Mouse (Mus musculus) left cerebral cortex, adult 2 months (tissue): ENCODE measurements around the gene Utrn. TPM values are rescaled to one million over a fixed set of nuclear protein-coding genes. Genes with fewer than 3 reads are reported as not detected.

Experiments used
- DNase-seq, 2 experiments: peaks; one replicate each; pipeline ENCODE4 v3.0.0; 2021 to 2022; ENCODE audit warnings: low spot score in 2 of 2, mixed read lengths in 1 of 2; ENCODE audit errors: extremely low spot score in 1 of 2
- H3K27ac ChIP-seq: fragments of 200-600 bp; 2 replicates; pipeline ENCODE4 v1.8.1; 2022
- H3K4me3 ChIP-seq: fragments of 200-600 bp; 2 replicates; pipeline ENCODE4 v1.8.1; 2022
- CTCF ChIP-seq: fragments of 200-600 bp; IDR thresholded peaks from 2 replicates; pipeline ENCODE4 v1.8.1; 2022; ENCODE audit warnings: antibody characterized with exemption, mild to moderate bottlenecking, moderate library complexity
- intact Hi-C: fragments of 180-260 bp; cut with DNase I; formaldehyde crosslinking; loops from one replicate; pipeline ENCODE4 v1.15.1; 2025
- long read RNA-seq, 2 experiments: library from polyadenylated mRNA; stranded (forward); transcript quantifications; one replicate each; pipeline ENCODE4 v2.0.0; 2021; ENCODE audit warnings: borderline mapping rate in 2 of 2
- total RNA-seq, 2 experiments: library from RNA; stranded (reverse); gene quantifications; 2 replicates each; pipeline ENCODE4 v1.2.3; 2021

The Utrn gene
- total RNA-seq, result 10 to 100 TPM; 65.4 to 69.3 TPM
- long read RNA-seq, experiment 1, partial matches to known transcripts, result 2 of 5 reads
- long read RNA-seq, experiment 1, other reads (novel, unspliced or antisense), result 1 of 5 reads
- long read RNA-seq, experiment 2, partial matches to known transcripts, result 1 of 11 reads
- long read RNA-seq, experiment 2, other reads (novel, unspliced or antisense), result 6 of 11 reads

- TF ChIP-seq CTCF, result no peak
- DNase-seq, result peak; percentile 59 to 65
- peak within 1 kb of the TSS; percentile 57 for H3K4me3 ChIP-seq
- intact Hi-C loops, result loop anchor here (2.0 to 5.0 kb wide), 4 partner anchors 42 to 177 kb away; no protein-coding TSS in a partner anchor
- H3K27ac ChIP-seq, result peak within 1 kb of the TSS; percentile 78
Measured at GRCm38 (mm10) chr10:12869029-12869671, at the start of gene Utrn. Gene Utrn (minus strand): TSS chr10:12869365.

- intact Hi-C loops, result no loop called here
- Histone ChIP-seq H3K27ac (no peak overlapping the region), H3K4me3 (no peak overlapping the region)
- DNase-seq, result no peak
- TF ChIP-seq CTCF, result no peak
Measured at GRCm38 (mm10) chr10:12917626-12918025, 48.5 kb upstream of the Utrn start.

DNA sequence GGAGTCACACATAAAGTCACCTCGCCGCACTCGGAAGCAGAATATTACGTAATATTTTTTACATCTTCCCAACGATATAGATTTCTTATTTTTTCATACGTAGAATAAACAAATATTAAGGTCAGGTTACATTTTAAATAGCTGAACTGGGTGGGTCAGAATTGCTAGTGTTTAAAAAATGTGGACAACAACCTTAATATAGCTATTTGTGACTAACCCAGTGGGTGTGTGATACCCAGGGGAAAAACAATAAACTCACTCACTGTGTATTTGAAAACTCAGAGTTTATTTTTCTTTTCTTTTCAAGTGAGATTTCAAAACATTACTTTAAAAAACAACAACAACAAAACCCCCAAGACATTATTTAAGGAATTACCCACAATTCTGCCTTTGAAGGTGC, 47.2 kb upstream of the Utrn start:
- H3K4me3 ChIP-seq, result no peak overlapping the region
- DNase-seq, result no peak
- intact Hi-C loops, result no loop called here
- TF ChIP-seq CTCF, result no peak
- H3K27ac ChIP-seq, result peak overlapping the region; percentile 28; the same call in 1 of the 2 replicates

DNA sequence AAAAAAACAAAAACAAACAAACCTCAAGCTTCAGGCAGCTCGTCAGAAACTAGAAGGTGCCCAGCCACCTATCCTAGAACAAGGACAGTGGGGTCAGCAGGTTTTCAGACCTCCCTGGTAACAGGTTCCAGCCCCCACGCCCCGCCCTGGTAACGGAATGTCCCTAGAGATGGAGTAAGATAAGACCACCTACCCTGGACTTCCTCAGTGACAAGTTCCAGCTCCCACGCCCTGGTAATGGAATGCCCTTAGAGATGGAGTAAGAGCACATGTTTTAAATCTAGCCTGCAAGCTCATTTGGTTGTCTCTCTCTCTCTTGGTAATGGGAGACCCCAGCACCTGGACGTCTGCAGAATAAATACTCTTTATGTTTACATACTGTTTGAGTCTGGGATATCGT, 46.7 kb upstream of the Utrn start:
- Histone ChIP-seq H3K4me3 (no peak overlapping the region), H3K27ac (no peak overlapping the region; the same call in 1 of the 2 replicates)
- TF ChIP-seq CTCF, result no peak
- no peak for DNase-seq
- intact Hi-C loops, result no loop called here

- no peak overlapping the region for H3K27ac ChIP-seq
- no peak for DNase-seq
- no peak for TF ChIP-seq CTCF
- intact Hi-C loops, result no loop called here
- no peak overlapping the region for H3K4me3 ChIP-seq
Measured at GRCm38 (mm10) chr10:12914203-12914602, 45.0 kb upstream of the Utrn start.

- intact Hi-C loops, result loop anchor here (2.0 kb wide), 1 partner anchor 43 kb away; the partner anchor contains the start of gene Utrn
- TF ChIP-seq CTCF, result no peak
- peak in 1 of 2 experiments; percentile 20 for DNase-seq
- Histone ChIP-seq H3K4me3 (peak overlapping the region; percentile 9), H3K27ac (peak overlapping the region; percentile 44; the same call in 1 of the 2 replicates)
Measured at GRCm38 (mm10) chr10:12911981-12912530, 42.9 kb upstream of the Utrn start.

DNA sequence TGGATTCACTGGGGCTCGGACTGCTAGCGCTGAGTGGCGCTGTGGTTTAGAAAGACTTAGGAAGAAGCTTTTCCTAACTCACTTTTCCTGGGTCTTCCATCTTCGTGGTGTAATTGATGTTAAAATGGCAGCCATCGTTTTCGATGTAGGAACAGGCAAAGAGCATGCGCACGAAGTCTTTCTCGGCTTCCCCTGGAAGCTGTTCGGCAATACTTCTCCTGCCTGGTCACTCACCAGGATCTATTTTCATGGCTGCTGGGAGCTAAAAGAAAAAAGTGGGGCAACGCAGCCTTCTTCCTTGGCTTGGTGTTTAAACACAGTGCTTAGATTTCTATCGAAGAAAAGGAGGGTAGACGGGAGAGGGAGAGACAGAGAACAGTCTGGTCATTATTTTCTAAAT, 42.3 kb upstream of the Utrn start:
- Histone ChIP-seq H3K27ac (no peak overlapping the region; the same call in 1 of the 2 replicates), H3K4me3 (peak overlapping the region; percentile 9; the same call in 1 of the 2 replicates)
- TF ChIP-seq CTCF, result no peak

GRCm38 (mm10) chr10:12909891-12910290, 40.7 kb upstream of the Utrn start:
- no peak overlapping the region for H3K4me3 ChIP-seq
- no peak for DNase-seq
- TF ChIP-seq CTCF, result no peak
- intact Hi-C loops, result loop anchor here (2.0 kb wide), 1 partner anchor 41 kb away; the partner anchor contains the start of gene Utrn
- H3K27ac ChIP-seq, result no peak overlapping the region

More for the DNA sequence above, 42.3 kb upstream of the Utrn start:
- no peak for DNase-seq
- intact Hi-C loops, result loop anchor here (2.0 kb wide), 1 partner anchor 43 kb away; the partner anchor contains the start of gene Utrn

DNA sequence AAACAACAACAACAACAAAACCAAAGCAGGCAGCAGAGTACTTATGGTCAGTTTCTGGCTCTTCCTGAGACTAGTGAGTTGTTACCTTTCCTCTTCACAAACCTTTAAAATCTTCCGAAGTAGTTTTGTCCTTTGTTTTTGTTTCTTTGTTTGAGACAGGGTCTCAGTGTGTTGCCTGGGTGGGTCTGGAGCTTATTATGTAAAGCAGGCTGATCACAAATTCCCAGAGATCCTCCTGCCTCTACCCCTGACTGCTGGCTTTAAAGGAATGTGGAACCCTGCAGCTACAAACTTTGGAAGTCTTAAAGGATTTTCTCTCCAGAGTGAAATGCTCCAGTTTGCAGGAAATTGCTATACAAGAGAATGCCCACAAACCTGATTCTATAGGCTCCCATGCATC, 40.0 kb upstream of the Utrn start:
- Histone ChIP-seq H3K4me3 (no peak overlapping the region), H3K27ac (no peak overlapping the region)
- no peak for TF ChIP-seq CTCF
- intact Hi-C loops, result no loop called here
- no peak for DNase-seq

DNA sequence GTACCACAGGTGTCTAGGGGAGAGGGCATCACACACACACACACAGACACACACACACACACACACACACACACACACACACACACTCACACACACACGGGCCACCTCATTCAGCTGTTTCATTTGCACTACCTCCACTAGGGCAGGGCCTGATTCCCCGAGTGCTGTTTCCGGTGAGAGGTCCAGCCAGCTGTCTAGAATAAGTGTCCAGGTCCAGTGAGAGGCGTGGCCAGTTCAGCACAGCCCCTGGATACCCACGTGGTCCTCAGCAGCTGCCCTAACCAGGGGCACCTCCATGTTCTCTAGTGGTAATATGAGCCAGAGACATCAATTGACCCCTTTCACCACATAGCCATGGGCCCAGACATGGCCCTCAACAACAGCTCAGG, 35.0 kb upstream of the Utrn start:
- no peak overlapping the region for H3K27ac ChIP-seq
- no peak for TF ChIP-seq CTCF
- H3K4me3 ChIP-seq, result no peak overlapping the region
- DNase-seq, result no peak
- intact Hi-C loops, result no loop called here

GRCm38 (mm10) chr10:12903440-12904139, 34.4 kb upstream of the Utrn start:
- H3K27ac ChIP-seq, result no peak overlapping the region
- no peak for DNase-seq
- no peak for TF ChIP-seq CTCF
- intact Hi-C loops, result no loop called here
- no peak overlapping the region for H3K4me3 ChIP-seq

DNA sequence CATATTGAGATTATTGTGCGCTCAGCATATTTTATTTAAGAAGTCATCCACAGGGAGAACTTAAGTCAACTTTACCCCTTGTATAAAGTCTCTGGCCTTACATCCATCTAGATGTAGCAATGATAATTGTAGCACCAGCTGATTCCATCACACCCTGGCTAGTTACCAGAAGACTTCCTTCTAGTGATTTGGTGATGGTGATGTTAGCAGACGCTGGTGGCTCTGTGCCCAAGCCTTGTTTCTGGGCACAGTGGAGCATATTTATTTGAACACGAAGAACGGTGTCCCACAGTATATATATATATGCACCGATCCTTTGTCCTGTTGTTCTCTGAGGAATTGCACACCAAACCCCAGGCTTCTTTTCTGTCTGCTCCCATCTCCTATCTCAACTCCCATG, 30.7 kb upstream of the Utrn start:
- intact Hi-C loops, result no loop called here
- no peak for TF ChIP-seq CTCF
- Histone ChIP-seq H3K4me3 (no peak overlapping the region), H3K27ac (no peak overlapping the region)
- no peak for DNase-seq
